Mouse (Mus musculus) frontal cortex, postnatal 25 days (tissue): ENCODE measurements around the gene Lrrc34.

ENCODE experiments used
- DNase-seq, 2 experiments: peaks; one replicate each; pipeline ENCODE4 v3.0.0; 2022; ENCODE audit warnings: low spot score in 2 of 2

Gene Lrrc34

GRCm38 (mm10) chr3:30599711-30600545 is 47.7 kb downstream of the Lrrc34 start, which contains the start of gene Actrt3:
Actrt3 (minus strand) TSS chr3:30599939.
- DNase-seq, result peak in 1 of 2 experiments; percentile 43

- no peak for DNase-seq
Measured at GRCm38 (mm10) chr3:30597271-30597670, 50.4 kb downstream of the Lrrc34 start.

GRCm38 (mm10) chr3:30595111-30595832 is 52.4 kb downstream of the Lrrc34 start:
- DNase-seq, result peak; percentile 20 to 22

GRCm38 (mm10) chr3:30593719-30594485 is 53.8 kb downstream of the Lrrc34 start:
- no peak for DNase-seq

GRCm38 (mm10) chr3:30592418-30592853 is 55.2 kb downstream of the Lrrc34 start:
- no peak for DNase-seq

- no peak for DNase-seq
Measured at GRCm38 (mm10) chr3:30588865-30589264, 58.8 kb downstream of the Lrrc34 start.
